Mouse (Mus musculus): Measurements from ENCODE around the gene Chkb. TPM values are rescaled to one million over a fixed set of nuclear protein-coding genes. Genes with fewer than 3 reads are reported as not detected.
"Not testable (repeated sequence)": the region's sequence is repeated elsewhere in the genome, so short reads cannot be mapped to it uniquely, and the experiment has no call there.

Chkb gene
- total RNA-seq, 2 experiments from 2014 or later, result 41.0 to 41.2 TPM

- no peak for DNase-seq (ENCODE audit: low spot score in 2 of 2)
- intact Hi-C loops (cut with DNase I), result no loop called here
These were observed 25.9 kb upstream of the Chkb start for GRCm38 (mm10) chr15:89455642-89456041.

- intact Hi-C loops (cut with DNase I), result no loop called here
- no peak for DNase-seq (ENCODE audit: low spot score in 2 of 2)
These were observed 25.1 kb upstream of the Chkb start for GRCm38 (mm10) chr15:89454857-89455256.

- intact Hi-C loops (cut with DNase I), result no loop called here
- DNase-seq (ENCODE audit: low spot score in 2 of 2), result peak; percentile 73 to 80
These were observed 24.3 kb upstream of the Chkb start, which contains the start of gene Mapk8ip2 for GRCm38 (mm10) chr15:89453865-89454478. Gene Mapk8ip2 (plus strand): TSS chr15:89453913.

- no peak for DNase-seq (ENCODE audit: low spot score in 2 of 2)
- intact Hi-C loops (cut with DNase I), result no loop called here
These were observed 23.5 kb upstream of the Chkb start for GRCm38 (mm10) chr15:89452906-89453864.

- intact Hi-C loops (cut with DNase I), result no loop called here
- DNase-seq (ENCODE audit: low spot score in 2 of 2), result no peak
These were observed 12.9 kb upstream of the Chkb start for GRCm38 (mm10) chr15:89442486-89443070.

- DNase-seq (ENCODE audit: low spot score in 2 of 2), result no peak
- intact Hi-C loops (cut with DNase I), result no loop called here
These were observed 6.2 kb upstream of the Chkb start for GRCm38 (mm10) chr15:89435878-89436277.

GRCm38 (mm10) chr15:89434136-89434535, 4.4 kb upstream of the Chkb start:
- DNase-seq (ENCODE audit: low spot score in 2 of 2), result no peak
- intact Hi-C loops (cut with DNase I), result no loop called here

- intact Hi-C loops (cut with DNase I), result no loop called here
- no peak for DNase-seq (ENCODE audit: low spot score in 2 of 2)
These were observed 3.2 kb upstream of the Chkb start for GRCm38 (mm10) chr15:89432946-89433345.

GRCm38 (mm10) chr15:89431806-89432205, 2.1 kb upstream of the Chkb start:
- intact Hi-C loops (cut with DNase I), result no loop called here

GRCm38 (mm10) chr15:89431271-89431670, 1.6 kb upstream of the Chkb start:
- DNase-seq (ENCODE audit: low spot score in 2 of 2), result no peak
- intact Hi-C loops (cut with DNase I), result no loop called here

More at GRCm38 (mm10) chr15:89431806-89432205, 2.1 kb upstream of the Chkb start:
- DNase-seq (ENCODE audit: low spot score in 2 of 2), result no peak

GRCm38 (mm10) chr15:89430771-89431170, 1.1 kb upstream of the Chkb start:
- intact Hi-C loops (cut with DNase I), result not testable (repeated sequence)

GRCm38 (mm10) chr15:89430341-89430740, 633 bp upstream of the Chkb start:
- intact Hi-C loops (cut with DNase I), result no loop called here
- DNase-seq (ENCODE audit: low spot score in 2 of 2), result no peak

More at GRCm38 (mm10) chr15:89430771-89431170, 1.1 kb upstream of the Chkb start:
- not testable (repeated sequence) for DNase-seq (ENCODE audit: low spot score in 2 of 2)

GRCm38 (mm10) chr15:89428821-89429351, 822 bp downstream of the Chkb start:
- DNase-seq (ENCODE audit: low spot score in 2 of 2), result peak in 1 of 2 experiments; percentile 18
- intact Hi-C loops (cut with DNase I), result loop anchor here (5.0 kb wide), 1 partner anchor 57 kb away; the partner anchor contains the start of gene Sco2

- DNase-seq (ENCODE audit: low spot score in 2 of 2), result no peak
- intact Hi-C loops (cut with DNase I), result loop anchor here (5.0 kb wide), 1 partner anchor 56 kb away; the partner anchor contains the start of gene Sco2
These were observed 1.4 kb downstream of the Chkb start for GRCm38 (mm10) chr15:89428136-89428790.

- intact Hi-C loops (cut with DNase I), result loop anchor here (5.0 kb wide), 1 partner anchor 54 kb away; the partner anchor contains the start of gene Sco2
- DNase-seq (ENCODE audit: low spot score in 2 of 2), result no peak
These were observed 3.0 kb downstream of the Chkb start for GRCm38 (mm10) chr15:89426716-89427115.

- intact Hi-C loops (cut with DNase I), result loop anchor here (5.0 kb wide), 1 partner anchor 53 kb away; the partner anchor contains the start of gene Sco2
- no peak for DNase-seq (ENCODE audit: low spot score in 2 of 2)
These were observed 4.0 kb downstream of the Chkb start, which contains the start of gene Cpt1b for GRCm38 (mm10) chr15:89425711-89426121. Gene Cpt1b (minus strand): TSS chr15:89425863.

- DNase-seq (ENCODE audit: low spot score in 2 of 2), result no peak
- intact Hi-C loops (cut with DNase I), result loop anchor here (5.0 kb wide), 1 partner anchor 52 kb away; the partner anchor contains the start of gene Sco2
These were observed 5.1 kb downstream of the Chkb start for GRCm38 (mm10) chr15:89424621-89425020.

GRCm38 (mm10) chr15:89421938-89422337, 7.8 kb downstream of the Chkb start:
- DNase-seq (ENCODE audit: low spot score in 2 of 2), result no peak
- intact Hi-C loops (cut with DNase I), result no loop called here

GRCm38 (mm10) chr15:89415282-89415681, 14.4 kb downstream of the Chkb start:
- intact Hi-C loops (cut with DNase I), result no loop called here
- DNase-seq (ENCODE audit: low spot score in 2 of 2), result no peak
